Mouse (Mus musculus) activated CD4-positive, CD25-positive, alpha-beta regulatory T cell (primary cell): ENCODE results near the gene Gm8857. TPM values are rescaled to one million over a fixed set of nuclear protein-coding genes. Genes with fewer than 3 reads are reported as not detected.

Source experiments
- polyA plus RNA-seq, 2 experiments: library from polyadenylated mRNA; unstranded; fragments of 100-300 nt; shearing (Covaris generic); gene quantifications; one replicate each; pipeline ENCODE4 v1.2.1; 2017

The Gm8857 gene
- not detected for polyA plus RNA-seq

GRCm38 (mm10) chr5:10947505-10947904 is at the start of gene Gm8857, which contains the start of gene Gm8871:
Gm8857 (plus strand) TSS chr5:10947807.
Gm8871 (plus strand) TSS chr5:10947805.

Other genes starting within 250 kb of the Gm8857 start
- gene Gm8871, start within 50 bp of the Gm8857 start, polyA plus RNA-seq = not detected
- under 1 TPM in 1 of 2 experiments, not detected in 1; 0.24 TPM for gene Gm8879, start 179.8 kb downstream of the Gm8857 start, polyA plus RNA-seq
- under 1 TPM in 1 of 2 experiments, not detected in 1; 0.53 TPM for gene Gm5861, start 235.3 kb downstream of the Gm8857 start, polyA plus RNA-seq